Mouse (Mus musculus) limb, embryonic 10.5 days (tissue): ENCODE results near the gene Surf1. TPM values are rescaled to one million over a fixed set of nuclear protein-coding genes. Genes with fewer than 3 reads are reported as not detected.

ENCODE experiments used
- DNase-seq: peaks from one replicate; pipeline ENCODE4 v3.0.0-alpha.2; 2017; ENCODE audit warnings: low spot score
- H3K27ac ChIP-seq: fragments of 300-500 bp; sonication (generic); 2 replicates; pipeline ENCODE4 v1.5.1; 2016; ENCODE audit warnings: mild to moderate bottlenecking
- H3K27me3 ChIP-seq: fragments of 300-500 bp; sonication (generic); 2 replicates; pipeline ENCODE4 v1.6.1; 2016; ENCODE audit warnings: low read depth, mild to moderate bottlenecking; ENCODE audit not compliant: poor library complexity, severe bottlenecking
- H3K36me3 ChIP-seq: fragments of 300-500 bp; sonication (generic); 2 replicates; pipeline ENCODE4 v1.6.1; 2016; ENCODE audit warnings: mild to moderate bottlenecking, moderate library complexity
- H3K4me1 ChIP-seq: fragments of 300-500 bp; sonication (generic); 2 replicates; pipeline ENCODE4 v1.6.1; 2016
- H3K4me3 ChIP-seq: fragments of 300-500 bp; sonication (generic); 2 replicates; pipeline ENCODE4 v1.5.1; 2016; ENCODE audit warnings: mild to moderate bottlenecking, moderate library complexity
- H3K9me3 ChIP-seq: fragments of 300-500 bp; sonication (generic); replicated peaks from 2 replicates; pipeline ENCODE4 v1.6.1; 2016; ENCODE audit warnings: mild to moderate bottlenecking
- WGBS: fragments of 180-500 bp; shearing (Covaris S2); methylation state at CpG from one replicate; pipeline ENCODE4 v1.1.7; 2016; 5-methylcytosine and 5-hydroxymethylcytosine counted together
- polyA plus RNA-seq: library from polyadenylated mRNA; unstranded; fragments of >200 nt; fragmentation: Nextera tagmentation; extraction: Ambion mirVana; gene quantifications from 2 replicates; pipeline ENCODE4 v1.2.1, GENCODE M21; 2016

Surf1 gene
- polyA plus RNA-seq, 1 experiment from 2014 or later: 50.3 TPM

GRCm38 (mm10) chr2:26914148-26914941 is 2.0 kb downstream of the Surf1 start:
- Histone ChIP-seq H3K4me3 (peak overlapping the region; percentile 84; the same call in 1 of the 2 replicates), H3K4me1 (peaks cover 57% of the 10 kb centered on the region), H3K27me3 (no peaks in the 10 kb centered on the region), H3K9me3 (no peaks in the 10 kb centered on the region), H3K27ac (no peak overlapping the region), H3K36me3 (peaks cover 60% of the 10 kb centered on the region)
- 64% methylated on average over 8 of the region's 8 CpGs for WGBS
- no peak for DNase-seq

GRCm38 (mm10) chr2:26913416-26914147 is 2.7 kb downstream of the Surf1 start:
- peaks cover 58% of the 10 kb centered on the region for H3K36me3 ChIP-seq
- H3K27me3 ChIP-seq: no peaks in the 10 kb centered on the region
- H3K27ac ChIP-seq: no peak overlapping the region
- peaks cover 65% of the 10 kb centered on the region for H3K4me1 ChIP-seq
- no peak for DNase-seq
- 85% methylated on average over 17 of the region's 17 CpGs for WGBS
- no peaks in the 10 kb centered on the region for H3K9me3 ChIP-seq
- 0 out of 2 replicates have a peak overlapping the region, but pooled peaks have one; percentile 1 for H3K4me3 ChIP-seq

- Histone ChIP-seq H3K9me3 (no peaks in the 10 kb centered on the region), H3K36me3 (peaks cover 58% of the 10 kb centered on the region), H3K4me3 (peak overlapping the region; percentile 93), H3K27ac (0 out of 2 replicates have a peak overlapping the region, but pooled peaks have one; percentile 98), H3K4me1 (peaks cover 55% of the 10 kb centered on the region), H3K27me3 (no peaks in the 10 kb centered on the region)
- WGBS: 73% methylated on average over 5 of the region's 5 CpGs
- DNase-seq: no peak
Observed at GRCm38 (mm10) chr2:26912253-26912770, 4.0 kb downstream of the Surf1 start.

GRCm38 (mm10) chr2:26910994-26911765 is 5.2 kb downstream of the Surf1 start:
- Histone ChIP-seq H3K4me1 (peaks cover 45% of the 10 kb centered on the region), H3K4me3 (peak overlapping the region; percentile 93), H3K36me3 (peaks cover 66% of the 10 kb centered on the region), H3K9me3 (no peaks in the 10 kb centered on the region), H3K27me3 (no peaks in the 10 kb centered on the region), H3K27ac (peak overlapping the region; percentile 98)
- peak; percentile 77 for DNase-seq
- WGBS: under 1% methylated on average over 37 of the region's 37 CpGs

- peaks cover 37% of the 10 kb centered on the region for H3K4me1 ChIP-seq
- peak within 1 kb of the TSS; percentile 98 for H3K27ac ChIP-seq
- no peaks in the 10 kb centered on the region for H3K27me3 ChIP-seq
- peak within 1 kb of the TSS; percentile 93 for H3K4me3 ChIP-seq
- H3K9me3 ChIP-seq: no peaks in the 10 kb centered on the region
- peak; percentile 99 for DNase-seq
- WGBS: under 1% methylated on average over 74 of the region's 74 CpGs
- peaks cover 74% of the 10 kb centered on the region for H3K36me3 ChIP-seq
Observed at GRCm38 (mm10) chr2:26910124-26910993, 6.0 kb downstream of the Surf1 start, which contains the start of the genes Med22 and Rpl7a. Gene Med22 (minus strand): TSS chr2:26910677. Gene Rpl7a (plus strand): TSS chr2:26910764.

GRCm38 (mm10) chr2:26909387-26909784 is 6.9 kb downstream of the Surf1 start:
- peaks cover 29% of the 10 kb centered on the region for H3K4me1 ChIP-seq
- H3K27ac ChIP-seq: peak overlapping the region; percentile 98; the same call in 1 of the 2 replicates
- H3K4me3 ChIP-seq: peak overlapping the region; percentile 93
- H3K36me3 ChIP-seq: peaks cover 79% of the 10 kb centered on the region
- DNase-seq: no peak
- no peaks in the 10 kb centered on the region for H3K9me3 ChIP-seq
- H3K27me3 ChIP-seq: no peaks in the 10 kb centered on the region

- H3K27ac ChIP-seq: no peak overlapping the region
Observed at GRCm38 (mm10) chr2:26908710-26909386, 7.5 kb downstream of the Surf1 start.

GRCm38 (mm10) chr2:26907109-26907508 is 9.2 kb downstream of the Surf1 start:
- H3K9me3 ChIP-seq: no peaks in the 10 kb centered on the region
- 68% methylated on average over 4 of the region's 4 CpGs for WGBS
- peaks cover 35% of the 10 kb centered on the region for H3K4me1 ChIP-seq
- H3K4me3 ChIP-seq: no peak overlapping the region
- DNase-seq: no peak
- H3K27me3 ChIP-seq: no peaks in the 10 kb centered on the region
- no peak overlapping the region for H3K27ac ChIP-seq
- peaks cover 62% of the 10 kb centered on the region for H3K36me3 ChIP-seq

More at GRCm38 (mm10) chr2:26908710-26909386, 7.5 kb downstream of the Surf1 start:
- 92% methylated on average over 18 of the region's 18 CpGs for WGBS
- peaks cover 79% of the 10 kb centered on the region for H3K36me3 ChIP-seq
- no peaks in the 10 kb centered on the region for H3K9me3 ChIP-seq
- peaks cover 32% of the 10 kb centered on the region for H3K4me1 ChIP-seq
- no peak for DNase-seq
- peak overlapping the region; percentile 93 for H3K4me3 ChIP-seq
- H3K27me3 ChIP-seq: no peaks in the 10 kb centered on the region

GRCm38 (mm10) chr2:26906431-26906830 is 9.9 kb downstream of the Surf1 start:
- no peak for DNase-seq
- Histone ChIP-seq H3K27ac (no peak overlapping the region), H3K9me3 (no peaks in the 10 kb centered on the region), H3K4me3 (no peak overlapping the region), H3K36me3 (peaks cover 55% of the 10 kb centered on the region), H3K27me3 (no peaks in the 10 kb centered on the region), H3K4me1 (peaks cover 35% of the 10 kb centered on the region)
- WGBS: 95% methylated on average over 3 of the region's 3 CpGs

GRCm38 (mm10) chr2:26905936-26906335 is 10.4 kb downstream of the Surf1 start:
- peaks cover 54% of the 10 kb centered on the region for H3K36me3 ChIP-seq
- H3K4me1 ChIP-seq: peaks cover 40% of the 10 kb centered on the region
- no peaks in the 10 kb centered on the region for H3K9me3 ChIP-seq
- no peak overlapping the region for H3K4me3 ChIP-seq
- H3K27ac ChIP-seq: no peak overlapping the region
- no peak for DNase-seq
- WGBS: 72% methylated on average over 2 of the region's 2 CpGs
- no peaks in the 10 kb centered on the region for H3K27me3 ChIP-seq

GRCm38 (mm10) chr2:26903311-26903710 is 13.0 kb downstream of the Surf1 start:
- Histone ChIP-seq H3K27ac (peak overlapping the region; percentile 88), H3K9me3 (no peaks in the 10 kb centered on the region), H3K4me3 (peak overlapping the region; percentile 89), H3K4me1 (peaks cover 29% of the 10 kb centered on the region), H3K27me3 (no peaks in the 10 kb centered on the region), H3K36me3 (peaks cover 72% of the 10 kb centered on the region)
- 18% methylated on average over 7 of the region's 7 CpGs for WGBS
- no peak for DNase-seq
